Mouse (Mus musculus) urinary bladder, postnatal 14 days (tissue): Measurements from ENCODE around the gene Polr2h.

ENCODE experiments used
- DNase-seq: peaks from one replicate; pipeline ENCODE4 v3.0.0; 2021; ENCODE audit warnings: low spot score

The Polr2h gene

GRCm38 (mm10) chr16:20722736-20723135, 5.3 kb downstream of the Polr2h start:
- DNase-seq, result no peak

GRCm38 (mm10) chr16:20723247-20723646, 5.8 kb downstream of the Polr2h start:
- DNase-seq, result no peak

DNA sequence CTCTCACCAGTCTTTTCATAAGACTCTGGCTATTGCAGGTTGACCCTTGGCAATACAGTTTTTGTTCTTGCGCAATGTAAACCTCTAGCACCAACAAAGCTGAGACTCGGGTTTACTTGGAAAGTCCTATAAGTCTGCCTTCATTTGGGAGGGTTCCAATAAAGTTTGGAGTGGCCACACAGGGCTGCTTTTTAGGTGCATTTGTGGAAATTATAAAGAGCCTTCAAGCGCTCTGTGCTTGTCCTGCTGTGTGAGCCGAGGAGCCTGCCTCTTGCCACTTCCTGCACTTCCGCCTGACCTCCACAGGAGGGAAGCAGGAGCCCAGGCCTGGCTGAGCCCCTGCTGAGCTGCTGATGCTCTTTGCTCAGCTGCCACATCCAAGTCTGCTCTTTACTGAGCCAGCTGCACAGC, 6.9 kb downstream of the Polr2h start:
- DNase-seq, result peak; percentile 70

DNA sequence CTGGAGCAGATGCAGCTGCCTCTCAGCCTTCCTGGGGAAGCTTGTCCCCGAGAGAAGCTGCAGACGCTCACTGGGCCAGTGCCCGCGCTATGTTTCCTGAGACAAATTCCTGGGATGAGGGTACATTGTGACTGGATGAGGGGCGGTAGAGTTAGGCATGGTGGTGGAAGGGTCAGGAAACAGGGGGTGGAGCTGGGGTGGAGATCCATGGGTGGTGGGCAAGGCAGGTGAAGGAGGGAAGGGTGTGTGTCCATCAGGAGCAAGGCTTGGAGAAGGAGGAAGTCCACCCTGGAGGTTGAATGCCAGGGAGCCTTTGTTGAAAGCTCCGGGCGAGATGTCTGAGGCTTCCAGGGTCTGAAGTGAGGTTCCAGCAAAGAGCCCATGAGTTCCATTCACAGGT, 7.9 kb downstream of the Polr2h start:
- no peak for DNase-seq

- DNase-seq, result no peak
Measured at GRCm38 (mm10) chr16:20725750-20726149, 8.3 kb downstream of the Polr2h start.

GRCm38 (mm10) chr16:20726384-20726783, 8.9 kb downstream of the Polr2h start:
- no peak for DNase-seq

GRCm38 (mm10) chr16:20730293-20730711, 12.8 kb downstream of the Polr2h start:
- no peak for DNase-seq

DNA sequence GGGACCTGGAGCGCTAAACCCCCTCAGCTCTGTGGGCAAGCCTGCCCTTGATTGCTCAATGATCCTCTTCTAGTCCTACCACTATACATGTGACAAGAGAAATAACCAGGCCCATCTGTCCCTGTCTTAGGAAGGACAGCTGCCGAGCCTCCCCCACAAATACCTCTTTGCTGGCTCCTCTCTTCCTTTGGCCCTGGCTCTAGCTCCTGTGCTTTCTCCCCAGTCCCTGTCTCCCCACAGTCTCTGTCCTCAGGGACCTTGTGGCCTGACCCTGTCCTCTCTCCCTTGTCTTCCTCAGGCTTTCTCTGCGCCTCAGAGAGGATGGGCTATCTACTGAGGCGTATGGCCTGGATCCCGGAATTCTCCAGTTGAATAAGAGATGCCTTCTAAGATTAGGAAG, 14.2 kb downstream of the Polr2h start:
- no peak for DNase-seq

DNA sequence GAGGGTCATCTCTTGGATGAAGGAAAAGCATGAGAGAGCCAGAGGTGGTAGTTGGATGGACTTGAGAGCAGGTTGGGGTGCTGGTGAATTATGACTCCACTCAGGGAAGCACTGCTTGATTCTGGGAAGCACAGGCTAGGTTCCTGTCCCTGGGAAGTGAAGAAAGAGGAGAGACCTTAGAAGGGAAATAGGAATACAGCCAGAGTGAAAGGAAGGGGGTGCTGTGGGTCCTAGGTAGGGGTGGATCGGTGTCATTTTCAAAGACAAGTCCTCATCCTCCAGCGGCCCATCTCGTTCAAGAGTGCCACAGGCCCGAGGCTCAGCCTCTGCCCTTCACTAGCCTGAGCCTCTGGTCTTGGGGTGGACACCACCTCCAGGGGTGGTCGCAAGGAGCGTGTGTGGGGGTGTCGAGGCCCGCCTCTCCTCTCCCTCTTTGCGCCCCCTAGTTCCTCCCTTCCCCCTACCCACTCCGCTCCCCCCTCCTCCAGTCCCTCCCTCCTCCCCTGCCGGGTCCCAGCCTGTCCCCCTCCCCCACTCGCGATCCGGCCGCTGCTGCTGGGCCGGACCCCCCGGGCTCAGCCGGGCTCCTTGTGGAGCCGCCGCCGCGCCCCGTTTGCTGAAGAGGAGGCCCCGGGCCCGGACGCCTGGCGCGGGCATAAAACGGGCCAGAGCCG, 14.9 kb downstream of the Polr2h start:
- no peak for DNase-seq

DNA sequence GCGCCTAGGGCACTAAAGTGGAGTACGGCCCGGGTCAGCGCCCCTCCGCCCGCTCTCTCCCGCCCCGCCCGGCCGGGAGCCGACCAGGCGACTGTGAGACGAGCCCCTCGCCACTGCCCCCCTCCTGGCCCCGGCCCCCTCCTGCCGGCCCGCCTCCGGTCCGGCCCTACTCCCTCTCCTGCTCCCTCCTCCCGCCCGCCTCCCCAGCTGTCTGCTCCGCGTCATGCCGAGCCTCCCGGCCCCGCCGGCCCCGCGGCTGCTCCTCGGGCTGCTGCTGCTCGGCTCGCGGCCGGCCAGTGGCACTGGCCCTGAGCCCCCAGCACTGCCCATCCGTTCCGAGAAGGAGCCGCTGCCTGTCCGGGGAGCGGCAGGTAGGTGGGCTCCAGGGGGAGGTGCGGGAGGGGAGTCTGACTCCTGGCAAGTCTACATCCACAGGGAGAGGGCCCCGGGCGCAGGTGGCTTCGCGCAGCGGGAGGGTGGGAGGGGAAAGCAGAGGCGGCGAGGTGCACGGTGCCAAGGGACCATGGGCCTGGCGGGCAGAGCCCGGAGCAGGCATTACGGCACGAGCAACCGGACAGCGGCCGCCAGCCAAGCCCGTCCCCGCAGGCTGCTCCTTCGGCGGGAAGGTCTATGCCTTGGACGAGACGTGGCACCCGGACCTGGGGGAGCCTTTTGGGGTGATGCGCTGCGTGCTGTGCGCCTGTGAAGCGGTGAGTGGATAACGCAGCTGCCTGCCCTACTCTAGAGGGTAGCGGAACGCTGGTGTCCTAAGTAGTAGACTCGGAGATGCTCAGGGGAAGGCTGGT, 15.7 kb downstream of the Polr2h start, which contains the start of gene Chrd:
Gene Chrd, plus strand, starts transcription at position 203 of the 806 bp plus-strand sequence.
- peak; percentile 73 for DNase-seq

GRCm38 (mm10) chr16:20733731-20734730, 16.6 kb downstream of the Polr2h start, which contains the start of gene Thpo:
Thpo (minus strand) TSS chr16:20734511.
- DNase-seq, result no peak

GRCm38 (mm10) chr16:20735651-20736050, 18.2 kb downstream of the Polr2h start:
- DNase-seq, result no peak

GRCm38 (mm10) chr16:20736168-20736567, 18.7 kb downstream of the Polr2h start:
- DNase-seq, result no peak

GRCm38 (mm10) chr16:20736823-20737222, 19.4 kb downstream of the Polr2h start:
- DNase-seq, result no peak

GRCm38 (mm10) chr16:20739845-20740244, 22.4 kb downstream of the Polr2h start:
- DNase-seq, result no peak

- DNase-seq, result peak; percentile 81
Measured at GRCm38 (mm10) chr16:20746641-20747040, 29.2 kb downstream of the Polr2h start.

- DNase-seq, result no peak
Measured at GRCm38 (mm10) chr16:20750518-20750917, 33.1 kb downstream of the Polr2h start.

DNA sequence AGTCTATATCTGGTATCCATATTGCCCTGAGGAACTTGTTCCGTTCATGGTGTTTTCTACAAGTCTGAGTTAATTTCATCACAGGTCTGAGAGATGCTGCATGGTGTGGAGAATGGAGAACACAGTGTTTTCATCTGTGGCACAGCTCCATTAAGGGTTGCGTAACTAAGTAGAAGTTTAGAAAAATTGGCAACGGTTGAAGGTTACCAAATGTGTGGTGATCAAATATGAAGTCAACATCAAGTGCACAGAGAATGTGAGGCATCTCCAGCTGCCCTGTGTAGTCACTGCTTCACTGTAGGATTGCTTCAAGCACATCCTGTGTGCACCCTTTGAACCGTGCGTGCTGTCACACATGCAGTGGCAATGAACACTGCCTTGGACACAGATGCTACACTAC, 38.6 kb downstream of the Polr2h start:
- peak; percentile 45 for DNase-seq

GRCm38 (mm10) chr16:20757385-20757784, 39.9 kb downstream of the Polr2h start:
- DNase-seq, result no peak

GRCm38 (mm10) chr16:20761681-20762080, 44.2 kb downstream of the Polr2h start:
- DNase-seq, result peak; percentile 61

DNA sequence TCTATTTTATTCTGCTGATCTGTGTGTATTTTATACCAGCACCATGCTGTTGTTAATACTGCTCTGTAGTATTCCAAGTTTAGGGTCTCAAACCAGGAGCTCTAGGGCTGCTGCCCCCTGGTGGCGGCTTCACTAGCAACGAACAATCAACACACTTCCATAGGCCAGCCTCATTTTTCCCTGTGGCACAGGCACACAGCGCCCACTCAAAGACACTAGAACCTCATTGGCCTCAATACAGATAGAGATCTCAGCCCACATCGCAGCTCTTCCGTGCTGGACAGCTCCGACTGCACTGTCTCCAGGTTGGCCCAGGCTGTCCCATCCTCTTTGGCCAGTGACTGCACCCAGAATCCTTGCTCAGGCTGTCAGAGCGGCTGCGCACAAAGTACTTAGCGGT, 47.8 kb downstream of the Polr2h start:
- DNase-seq, result peak; percentile 25
